Mouse (Mus musculus) bone marrow, adult 2 months (tissue): Measurements from ENCODE around the gene Col6a1.

Source experiments
- CTCF ChIP-seq: fragments of 200-500 bp; IDR thresholded peaks from 2 replicates; pipeline ENCODE4 v1.5.1; 2011; ENCODE audit warnings: low read length, control low read depth; ENCODE audit not compliant: control insufficient read depth, insufficient read depth
- POLR2A ChIP-seq: fragments of 200-500 bp; IDR thresholded peaks from 2 replicates; pipeline ENCODE4 v1.6.1; 2011; ENCODE audit warnings: low read depth, mild to moderate bottlenecking, control low read depth, low read length, borderline replicate concordance; ENCODE audit not compliant: control insufficient read depth

DNA sequence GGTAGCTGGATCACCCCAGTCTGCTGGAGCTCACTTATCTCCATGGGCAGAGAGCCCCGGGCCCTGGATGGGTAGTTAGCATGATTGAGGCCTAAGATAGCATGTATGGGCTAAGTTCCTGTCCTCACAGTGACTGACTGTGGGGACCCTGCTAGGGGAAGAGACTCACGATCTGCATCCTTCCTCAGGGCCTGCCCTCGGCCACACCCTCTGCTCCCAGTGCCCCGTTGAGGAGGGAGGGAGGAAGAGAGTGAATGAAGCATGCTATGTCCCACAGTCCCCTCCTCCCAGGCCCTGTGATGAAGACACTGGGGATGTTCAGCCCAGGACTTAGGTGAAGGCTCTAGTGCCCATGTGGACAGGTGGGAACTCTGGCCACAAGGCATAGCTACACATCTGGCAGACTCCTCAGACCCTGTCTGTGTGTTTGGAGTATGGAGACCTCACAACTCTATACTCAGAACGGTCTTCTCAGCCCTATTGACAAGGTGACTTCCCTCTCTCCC is 1.7 kb downstream of the Col6a1 start:
- TF ChIP-seq CTCF (no peak), POLR2A (no peak)
